In genomic region chr7:141048226-141049218, GRCm38 (mm10) we compare ENCODE assay signal across 8 mouse cellular contexts. TPM values are rescaled to one million over a fixed set of nuclear protein-coding genes. Genes with fewer than 3 reads are reported as not detected.
DNase-seq lines count a peak whose midpoint lies in the region; ATAC-seq and TF ChIP-seq lines count a peak whose summit lies in the region.

No protein-coding gene starts in this region.

- no peak overlapping the region for H3K27ac ChIP-seq in cortical plate, adult 2 months (ENCODE audit: insufficient read depth, low read length)
- H3K27ac ChIP-seq in left cerebral cortex, adult 2 months: peak overlapping the region; percentile 87

- DNase-seq in adipocyte (ENCODE audit: low spot score): peak; percentile 97
- DNase-seq in gastrocnemius, postnatal 10 days: peak; percentile 94
- peak; percentile 90 for DNase-seq in hindlimb bud, embryonic 11.5 days (ENCODE audit: extremely low spot score, low read depth, low spot score)
- peak; percentile 87 to 90 for DNase-seq in left cerebral cortex, adult 2 months (ENCODE audit: extremely low spot score in 1 of 2, low spot score in 2 of 2)
- peak; percentile 90 for DNase-seq in right cerebral cortex, adult 18-20 months
- DNase-seq in urinary bladder, adult 2 months (ENCODE audit: low spot score): peak; percentile 83

- peaks cover 5% of the 10 kb centered on the region for H3K4me1 ChIP-seq in cortical plate, adult 2 months (ENCODE audit: control insufficient read depth, insufficient read depth, low read length)

- intact Hi-C loops in left cerebral cortex, adult 2 months (cut with DNase I): loop anchor here (1.0 to 10.0 kb wide), 4 partner anchors 89 to 974 kb away; partner anchors contain the start of gene Scgb1c1

- H3K4me3 ChIP-seq in cortical plate, adult 2 months (ENCODE audit: insufficient read depth, low read length): peak overlapping the region; percentile 6; the same call in 1 of the 2 replicates
- H3K4me3 ChIP-seq in left cerebral cortex, adult 2 months: peak overlapping the region; percentile 46

- TF ChIP-seq CTCF in cortical plate, adult 2 months (IDR thresholded peaks at IDR 0.05; ENCODE audit: extremely low read depth, insufficient read depth, low read length): peak; percentile 79
- peak; percentile 77 for TF ChIP-seq CTCF in left cerebral cortex, adult 2 months (IDR thresholded peaks at IDR 0.05)

- TF ChIP-seq POLR2A in cortical plate, adult 2 months (IDR thresholded peaks at IDR 0.05; ENCODE audit: extremely low read depth, insufficient read depth, low read length): no peak

- ATAC-seq in megakaryocyte, adult 5-6 weeks (ENCODE audit: poor library complexity, severe bottlenecking): peak; percentile 95

RNA-seq across cellular contexts. Expression of gene B4galnt4, which starts 12.4 kb away (rescaled TPM):
- polyA plus RNA-seq in cortical plate, adult 2 months (2012; rRNA removed): 109 and 125 TPM in 2 replicates
- total RNA-seq in gastrocnemius, postnatal 10 days (2021): under 1 TPM; 0.11 to 0.38 TPM
- 10 to 100 TPM; 87.4 to 95.9 TPM for total RNA-seq in left cerebral cortex, adult 2 months (2021)
- 1.5 and 3.0 TPM in 2 replicates for total RNA-seq in megakaryocyte, adult 5-6 weeks (2015)
- 1.7 and 2.5 TPM in 2 replicates for total RNA-seq in megakaryocyte, adult 5-6 weeks (2017)
- 0.45 and 0.55 TPM in 2 replicates for polyA plus RNA-seq in urinary bladder, adult 2 months (2012; rRNA removed)

RNA-seq across cellular contexts. Expression of gene Gm17387, which starts 19.6 kb away (rescaled TPM):
- not detected in 2 replicates for polyA plus RNA-seq in cortical plate, adult 2 months (2012; rRNA removed)
- not detected for total RNA-seq in gastrocnemius, postnatal 10 days (2021)
- total RNA-seq in left cerebral cortex, adult 2 months (2021): not detected
- not detected in 2 replicates for total RNA-seq in megakaryocyte, adult 5-6 weeks (2015)
- total RNA-seq in megakaryocyte, adult 5-6 weeks (2017): not detected in 2 replicates
- not detected in 2 replicates for polyA plus RNA-seq in urinary bladder, adult 2 months (2012; rRNA removed)

RNA-seq across cellular contexts. Expression of gene Pkp3, which starts 29.5 kb away (rescaled TPM):
- polyA plus RNA-seq in cortical plate, adult 2 months (2012; rRNA removed): 0.06 and 0.15 TPM in 2 replicates
- total RNA-seq in gastrocnemius, postnatal 10 days (2021): not detected
- total RNA-seq in left cerebral cortex, adult 2 months (2021): not detected
- total RNA-seq in megakaryocyte, adult 5-6 weeks (2015): 6.7 and 9.7 TPM in 2 replicates
- 3.8 and 6.1 TPM in 2 replicates for total RNA-seq in megakaryocyte, adult 5-6 weeks (2017)
- polyA plus RNA-seq in urinary bladder, adult 2 months (2012; rRNA removed): 26.5 and 27.7 TPM in 2 replicates

RNA-seq across cellular contexts. Expression of gene Ifitm6, which starts 30.8 kb away (rescaled TPM):
- 0.74 and 1.3 TPM in 2 replicates for polyA plus RNA-seq in cortical plate, adult 2 months (2012; rRNA removed)
- total RNA-seq in gastrocnemius, postnatal 10 days (2021): under 1 TPM; 0.49 to 0.84 TPM
- total RNA-seq in left cerebral cortex, adult 2 months (2021): under 1 TPM in 1 of 2 experiments, not detected in 1; 0.57 TPM
- 1,773 and 2,031 TPM in 2 replicates for total RNA-seq in megakaryocyte, adult 5-6 weeks (2015)
- total RNA-seq in megakaryocyte, adult 5-6 weeks (2017): 1,518 and 1,657 TPM in 2 replicates
- 7.5 and 8.8 TPM in 2 replicates for polyA plus RNA-seq in urinary bladder, adult 2 months (2012; rRNA removed)

RNA-seq across cellular contexts. Expression of gene Ifitm3, which starts 38.0 kb away (rescaled TPM):
- polyA plus RNA-seq in cortical plate, adult 2 months (2012; rRNA removed): 50.4 and 59.6 TPM in 2 replicates
- 10 to 100 TPM; 54.7 to 70.0 TPM for total RNA-seq in gastrocnemius, postnatal 10 days (2021)
- total RNA-seq in left cerebral cortex, adult 2 months (2021): 10 to 100 TPM; 10.9 to 16.7 TPM
- total RNA-seq in megakaryocyte, adult 5-6 weeks (2015): 2,002 and 2,201 TPM in 2 replicates
- 715 and 839 TPM in 2 replicates for total RNA-seq in megakaryocyte, adult 5-6 weeks (2017)
- 596 and 696 TPM in 2 replicates for polyA plus RNA-seq in urinary bladder, adult 2 months (2012; rRNA removed)

Comparison
In these comparisons a context has a peak if more than half of its experiments do, and no peak if none do; other contexts are left out.
1. RNA of gene B4galnt4, which starts 12.4 kb away (total RNA-seq): 87.4 to 95.9 TPM in left cerebral cortex, adult 2 months; 1.5 to 3.0 TPM in megakaryocyte, adult 5-6 weeks and 0.11 to 0.38 TPM in gastrocnemius, postnatal 10 days; every median in the first group is over 10 times any median in the second.
2. Peak in every context shown above with its lines, with median percentiles within 50 percentile points of each other: DNase-seq.